Comparison of ENCODE assay signal across 11 mouse cellular contexts in genomic region chr6:30477210-30477714, GRCm38 (mm10). TPM values are rescaled to one million over a fixed set of nuclear protein-coding genes. Genes with fewer than 3 reads are reported as not detected.
DNase-seq lines count a peak whose midpoint lies in the region; ATAC-seq and TF ChIP-seq lines count a peak whose summit lies in the region.
"Had no signal": no experiment of that assay in that cellular context is flagged by ENCODE, and none has a peak within 500 bp of the region (broad histone marks: within the 10 kb centered on the region; RNA-seq: fewer than 3 reads in every experiment).

No protein-coding gene starts in this region.

- 77% methylated on average over 8 of the region's 8 CpGs for WGBS in hindbrain, postnatal 0 days
- 80% methylated on average over 8 of the region's 8 CpGs for whole genome bisulfite sequencing in hindbrain, embryonic 13.5 days
- 75% methylated on average over 8 of the region's 8 CpGs for WGBS in liver, embryonic 11.5 days
- WGBS in thymus, adult 2 months = 96% methylated on average over 8 of the region's 8 CpGs

- H3K4me3 ChIP-seq in hindbrain, postnatal 0 days (ENCODE audit: low read length) = no peak overlapping the region
- H3K4me3 ChIP-seq in hindbrain, embryonic 13.5 days = no peak overlapping the region
- H3K4me3 ChIP-seq in liver, embryonic 11.5 days (ENCODE audit: low read depth, low read length) = no peak overlapping the region
- H3K4me3 ChIP-seq in thymus, adult 2 months (ENCODE audit: control insufficient read depth, insufficient read depth, low read length) = no peak overlapping the region

- peak; percentile 66 for DNase-seq in hindbrain, postnatal 0 days (ENCODE audit: low spot score)
- peak; percentile 84 to 90 for DNase-seq in cerebellum, postnatal 10 days
- DNase-seq in liver, embryonic 11.5 days (ENCODE audit: low spot score) = no peak
- DNase-seq in urinary bladder, postnatal 4 days (ENCODE audit: low spot score in 2 of 2) = no peak
- no peak for DNase-seq in thymus, adult 2 months
- no peak for DNase-seq in retina, postnatal 1 day
- DNase-seq: heart, postnatal 4 days; right cerebral cortex, postnatal 4 days had no signal

- no peaks in the 10 kb centered on the region for H3K27me3 ChIP-seq in hindbrain, postnatal 0 days (ENCODE audit: insufficient read depth, low read length)
- no peaks in the 10 kb centered on the region for H3K27me3 ChIP-seq in hindbrain, embryonic 13.5 days
- H3K27me3 ChIP-seq in liver, embryonic 11.5 days (replicated peaks; ENCODE audit: control insufficient read depth, insufficient read depth, low read length) = no peaks in the 10 kb centered on the region
- no peaks in the 10 kb centered on the region for H3K27me3 ChIP-seq in thymus, adult 2 months (ENCODE audit: control insufficient read depth, insufficient read depth, low read length)

- no peaks in the 10 kb centered on the region for H3K4me1 ChIP-seq in hindbrain, postnatal 0 days (ENCODE audit: insufficient read depth, low read length)
- peaks cover 9% of the 10 kb centered on the region; the same call in 1 of the 2 replicates for H3K4me1 ChIP-seq in hindbrain, embryonic 13.5 days (replicated peaks)
- H3K4me1 ChIP-seq in liver, embryonic 11.5 days (replicated peaks; ENCODE audit: control insufficient read depth, insufficient read depth, low read length) = peaks cover 5% of the 10 kb centered on the region; the same call in 1 of the 2 replicates
- H3K4me1 ChIP-seq in thymus, adult 2 months (replicated peaks; ENCODE audit: control insufficient read depth, insufficient read depth, low read length) = no peaks in the 10 kb centered on the region

- H3K36me3 ChIP-seq in hindbrain, postnatal 0 days (ENCODE audit: insufficient read depth, low read length) = no peaks in the 10 kb centered on the region
- peaks cover 30% of the 10 kb centered on the region for H3K36me3 ChIP-seq in hindbrain, embryonic 13.5 days
- H3K36me3 ChIP-seq in liver, embryonic 11.5 days (ENCODE audit: control insufficient read depth, insufficient read depth, low read length) = peaks cover 10% of the 10 kb centered on the region; the same call in 1 of the 2 replicates
- H3K36me3 ChIP-seq in thymus, adult 2 months (ENCODE audit: control insufficient read depth, insufficient read depth, low read length) = peaks cover 23% of the 10 kb centered on the region

- no peak overlapping the region for H3K4me2 ChIP-seq in hindbrain, postnatal 0 days (ENCODE audit: low read depth, low read length)
- H3K4me2 ChIP-seq in hindbrain, embryonic 13.5 days = no peak overlapping the region
- no peak overlapping the region for H3K4me2 ChIP-seq in liver, embryonic 11.5 days

- no peak for TF ChIP-seq CTCF in hindbrain, postnatal 0 days (IDR thresholded peaks at IDR 0.05; ENCODE audit: low read depth)
- no peak for TF ChIP-seq CTCF in thymus, adult 2 months (IDR thresholded peaks at IDR 0.05; ENCODE audit: borderline replicate concordance, control insufficient read depth, extremely low read depth, insufficient read depth, low read length, poor library complexity)

- no peak overlapping the region for H3K9ac ChIP-seq in hindbrain, postnatal 0 days (replicated peaks; ENCODE audit: low read length)
- no peak overlapping the region for H3K9ac ChIP-seq in hindbrain, embryonic 13.5 days
- no peak overlapping the region for H3K9ac ChIP-seq in liver, embryonic 11.5 days (ENCODE audit: low read depth, low read length)

- no peaks in the 10 kb centered on the region for H3K9me3 ChIP-seq in hindbrain, postnatal 0 days (ENCODE audit: low read length)
- H3K9me3 ChIP-seq in hindbrain, embryonic 13.5 days = no peaks in the 10 kb centered on the region
- no peaks in the 10 kb centered on the region for H3K9me3 ChIP-seq in liver, embryonic 11.5 days (ENCODE audit: control insufficient read depth, low read length)

- peak; percentile 83 for ATAC-seq in hindbrain, postnatal 0 days
- no peak for ATAC-seq in hindbrain, embryonic 13.5 days (ENCODE audit: low FRiP score)
- ATAC-seq in cerebellum, adult (ENCODE audit: insufficient number of reproducible peaks, low FRiP score, low TSS enrichment) = peak; percentile 87
- ATAC-seq in liver, embryonic 11.5 days (replicated peaks; ENCODE audit: low FRiP score) = no peak

- no peak overlapping the region for H3K27ac ChIP-seq in hindbrain, postnatal 0 days
- H3K27ac ChIP-seq in hindbrain, embryonic 13.5 days = no peak overlapping the region
- H3K27ac ChIP-seq in liver, embryonic 11.5 days (ENCODE audit: low read depth, low read length) = peak overlapping the region; percentile 39; the same call in 1 of the 2 replicates
- no peak overlapping the region for H3K27ac ChIP-seq in thymus, adult 2 months (ENCODE audit: control insufficient read depth, insufficient read depth, low read length)

- no peak for TF ChIP-seq POLR2A in thymus, adult 2 months (IDR thresholded peaks at IDR 0.05; ENCODE audit: control insufficient read depth, extremely low read depth, insufficient read depth, low read length, poor library complexity)

RNA-seq across cellular contexts. Expression of gene Tmem209, which starts 32.3 kb away (rescaled TPM):
- 35.3 and 50.0 TPM in 2 replicates for total RNA-seq in hindbrain, postnatal 0 days (2014; rRNA removed)
- 23.2 and 25.0 TPM in 2 replicates for polyA plus RNA-seq in hindbrain, postnatal 0 days (2015; fragmentation: Nextera tagmentation; extraction: Ambion mirVana)
- 29.5 and 33.4 TPM in 2 replicates for polyA plus RNA-seq in hindbrain, embryonic 13.5 days (2015; fragmentation: Nextera tagmentation; extraction: Ambion mirVana)
- polyA plus RNA-seq in liver, embryonic 11.5 days (2014; fragmentation: Nextera tagmentation; extraction: Ambion mirVana) = 44.2 and 49.2 TPM in 2 replicates
- 79.5 and 80.2 TPM in 2 replicates for polyA plus RNA-seq in thymus, adult 2 months (2012; rRNA removed)

RNA-seq across cellular contexts. Expression of gene Ssmem1, which starts 32.4 kb away (rescaled TPM):
- 0.26 TPM in 1 of 2 replicates, not detected in the other for total RNA-seq in hindbrain, postnatal 0 days (2014; rRNA removed)
- polyA plus RNA-seq in hindbrain, postnatal 0 days (2015; fragmentation: Nextera tagmentation; extraction: Ambion mirVana) = 0.18 and 0.39 TPM in 2 replicates
- 0.12 and 0.39 TPM in 2 replicates for polyA plus RNA-seq in hindbrain, embryonic 13.5 days (2015; fragmentation: Nextera tagmentation; extraction: Ambion mirVana)
- polyA plus RNA-seq in liver, embryonic 11.5 days (2014; fragmentation: Nextera tagmentation; extraction: Ambion mirVana) = 0.18 TPM in 1 of 2 replicates, not detected in the other
- polyA plus RNA-seq in thymus, adult 2 months (2012; rRNA removed) = not detected in 2 replicates
- total RNA-seq: megakaryocyte progenitor cell, adult 5-6 weeks had no signal

Comparison
In these comparisons a context has a peak if more than half of its experiments do, and no peak if none do; other contexts are left out.
1. ATAC-seq: peak in hindbrain, postnatal 0 days (single experiment) and cerebellum, adult (single experiment); none in hindbrain, embryonic 13.5 days (single experiment) and liver, embryonic 11.5 days (single experiment).
2. DNase-seq: peak in hindbrain, postnatal 0 days (single experiment) and cerebellum, postnatal 10 days (2 of 2); none in liver, embryonic 11.5 days (single experiment), urinary bladder, postnatal 4 days (0 of 2), thymus, adult 2 months (single experiment) and retina, postnatal 1 day (single experiment).